Mouse (Mus musculus): ENCODE measurements around the gene Hnrnpa3. TPM values are rescaled to one million over a fixed set of nuclear protein-coding genes. Genes with fewer than 3 reads are reported as not detected.

Hnrnpa3 gene
- polyA plus RNA-seq, 1 experiment, result 9.0 TPM

GRCm38 (mm10) chr2:75653150-75653549, 5.9 kb upstream of the Hnrnpa3 start:
- H3K4me1 ChIP-seq (ENCODE audit: control insufficient read depth, insufficient read depth, insufficient read length, low read length), result peaks cover 11% of the 10 kb centered on the region; the same call in 1 of the 2 replicates
- TF ChIP-seq CTCF (IDR thresholded peaks at IDR 0.05; ENCODE audit: extremely low read depth, insufficient read length, insufficient replicate concordance, low read depth, low read length) (no peak), POLR2A (IDR thresholded peaks at IDR 0.05; ENCODE audit: low read depth, low read length) (no peak)
- peak overlapping the region; percentile 53; the same call in 1 of the 2 replicates for H3K27ac ChIP-seq (ENCODE audit: insufficient read depth, low read depth, low read length)
- H3K36me3 ChIP-seq (ENCODE audit: control insufficient read depth, insufficient read depth, low read length), result 0 out of 2 replicates have a peak, but pooled peaks cover 1% of the 10 kb centered on the region
- H3K27me3 ChIP-seq (ENCODE audit: control insufficient read depth, insufficient read depth, low read length), result no peaks in the 10 kb centered on the region
- no peak overlapping the region for H3K4me3 ChIP-seq (ENCODE audit: low read depth, low read length)

- Histone ChIP-seq H3K36me3 (ENCODE audit: control insufficient read depth, insufficient read depth, low read length) (0 out of 2 replicates have a peak, but pooled peaks cover 1% of the 10 kb centered on the region), H3K4me1 (ENCODE audit: control insufficient read depth, insufficient read depth, insufficient read length, low read length) (peaks cover 11% of the 10 kb centered on the region; the same call in 1 of the 2 replicates), H3K27me3 (ENCODE audit: control insufficient read depth, insufficient read depth, low read length) (no peaks in the 10 kb centered on the region), H3K27ac (ENCODE audit: insufficient read depth, low read depth, low read length) (no peak overlapping the region), H3K4me3 (ENCODE audit: low read depth, low read length) (no peak overlapping the region)
- WGBS, result 80% methylated on average over 1 of the region's 1 CpGs
- TF ChIP-seq POLR2A (IDR thresholded peaks at IDR 0.05; ENCODE audit: low read depth, low read length), result no peak
- TF ChIP-seq CTCF (IDR thresholded peaks at IDR 0.05; ENCODE audit: extremely low read depth, insufficient read length, insufficient replicate concordance, low read depth, low read length), result no peak
Measured at GRCm38 (mm10) chr2:75654679-75655078, 4.4 kb upstream of the Hnrnpa3 start.

- 84% methylated on average over 5 of the region's 5 CpGs for WGBS
- no peak for TF ChIP-seq POLR2A (IDR thresholded peaks at IDR 0.05; ENCODE audit: low read depth, low read length)
- no peak for TF ChIP-seq CTCF (IDR thresholded peaks at IDR 0.05; ENCODE audit: extremely low read depth, insufficient read length, insufficient replicate concordance, low read depth, low read length)
- H3K36me3 ChIP-seq (ENCODE audit: control insufficient read depth, insufficient read depth, low read length), result peaks cover 2% of the 10 kb centered on the region; the same call in 1 of the 2 replicates
Measured at GRCm38 (mm10) chr2:75656924-75657323, 2.1 kb upstream of the Hnrnpa3 start.

GRCm38 (mm10) chr2:75657907-75658691, 962 bp upstream of the Hnrnpa3 start:
- TF ChIP-seq POLR2A (IDR thresholded peaks at IDR 0.05; ENCODE audit: low read depth, low read length), result no peak
- no peak for TF ChIP-seq CTCF (IDR thresholded peaks at IDR 0.05; ENCODE audit: extremely low read depth, insufficient read length, insufficient replicate concordance, low read depth, low read length)
- no peaks in the 10 kb centered on the region for H3K27me3 ChIP-seq (ENCODE audit: control insufficient read depth, insufficient read depth, low read length)
- H3K4me1 ChIP-seq (ENCODE audit: control insufficient read depth, insufficient read depth, insufficient read length, low read length), result peaks cover 8% of the 10 kb centered on the region; the same call in 1 of the 2 replicates
- H3K4me3 ChIP-seq (ENCODE audit: low read depth, low read length), result peak overlapping the region; percentile 92
- peak overlapping the region; percentile 98 for H3K27ac ChIP-seq (ENCODE audit: insufficient read depth, low read depth, low read length)
- 3% methylated on average over 18 of the region's 18 CpGs for WGBS
- H3K36me3 ChIP-seq (ENCODE audit: control insufficient read depth, insufficient read depth, low read length), result peaks cover 9% of the 10 kb centered on the region

More at GRCm38 (mm10) chr2:75656924-75657323, 2.1 kb upstream of the Hnrnpa3 start:
- Histone ChIP-seq H3K27me3 (ENCODE audit: control insufficient read depth, insufficient read depth, low read length) (no peaks in the 10 kb centered on the region), H3K4me1 (ENCODE audit: control insufficient read depth, insufficient read depth, insufficient read length, low read length) (peaks cover 11% of the 10 kb centered on the region; the same call in 1 of the 2 replicates), H3K27ac (ENCODE audit: insufficient read depth, low read depth, low read length) (no peak overlapping the region), H3K4me3 (ENCODE audit: low read depth, low read length) (no peak overlapping the region)

- H3K27ac ChIP-seq (ENCODE audit: insufficient read depth, low read depth, low read length), result peak overlapping the region; percentile 83
- TF ChIP-seq CTCF (IDR thresholded peaks at IDR 0.05; ENCODE audit: extremely low read depth, insufficient read length, insufficient replicate concordance, low read depth, low read length) (no peak), POLR2A (IDR thresholded peaks at IDR 0.05; ENCODE audit: low read depth, low read length) (no peak; the same call in none of the 2 replicates)
- peaks cover 21% of the 10 kb centered on the region for H3K36me3 ChIP-seq (ENCODE audit: control insufficient read depth, insufficient read depth, low read length)
- peaks cover 6% of the 10 kb centered on the region; the same call in 1 of the 2 replicates for H3K4me1 ChIP-seq (ENCODE audit: control insufficient read depth, insufficient read depth, insufficient read length, low read length)
- under 1% methylated on average over 46 of the region's 47 CpGs for WGBS
- H3K27me3 ChIP-seq (ENCODE audit: control insufficient read depth, insufficient read depth, low read length), result no peaks in the 10 kb centered on the region
- H3K4me3 ChIP-seq (ENCODE audit: low read depth, low read length), result peak overlapping the region; percentile 82
Measured at GRCm38 (mm10) chr2:75659629-75659960, 534 bp downstream of the Hnrnpa3 start.

- H3K27ac ChIP-seq (ENCODE audit: insufficient read depth, low read depth, low read length), result peak overlapping the region; percentile 83; the same call in 1 of the 2 replicates
Measured at GRCm38 (mm10) chr2:75660255-75660948, 1.3 kb downstream of the Hnrnpa3 start.

GRCm38 (mm10) chr2:75661106-75661505, 2.0 kb downstream of the Hnrnpa3 start:
- no peak overlapping the region for H3K27ac ChIP-seq (ENCODE audit: insufficient read depth, low read depth, low read length)
- no peaks in the 10 kb centered on the region for H3K27me3 ChIP-seq (ENCODE audit: control insufficient read depth, insufficient read depth, low read length)
- H3K4me3 ChIP-seq (ENCODE audit: low read depth, low read length), result no peak overlapping the region
- H3K36me3 ChIP-seq (ENCODE audit: control insufficient read depth, insufficient read depth, low read length), result peaks cover 27% of the 10 kb centered on the region
- TF ChIP-seq CTCF (IDR thresholded peaks at IDR 0.05; ENCODE audit: extremely low read depth, insufficient read length, insufficient replicate concordance, low read depth, low read length), result no peak
- H3K4me1 ChIP-seq (ENCODE audit: control insufficient read depth, insufficient read depth, insufficient read length, low read length), result peaks cover 6% of the 10 kb centered on the region; the same call in 1 of the 2 replicates
- WGBS, result 16% methylated on average over 2 of the region's 2 CpGs

More at GRCm38 (mm10) chr2:75660255-75660948, 1.3 kb downstream of the Hnrnpa3 start:
- Histone ChIP-seq H3K36me3 (ENCODE audit: control insufficient read depth, insufficient read depth, low read length) (peaks cover 26% of the 10 kb centered on the region), H3K4me1 (ENCODE audit: control insufficient read depth, insufficient read depth, insufficient read length, low read length) (peaks cover 6% of the 10 kb centered on the region; the same call in 1 of the 2 replicates), H3K4me3 (ENCODE audit: low read depth, low read length) (peak overlapping the region; percentile 43; the same call in 1 of the 2 replicates), H3K27me3 (ENCODE audit: control insufficient read depth, insufficient read depth, low read length) (no peaks in the 10 kb centered on the region)
- TF ChIP-seq CTCF (IDR thresholded peaks at IDR 0.05; ENCODE audit: extremely low read depth, insufficient read length, insufficient replicate concordance, low read depth, low read length), result no peak
- TF ChIP-seq POLR2A (IDR thresholded peaks at IDR 0.05; ENCODE audit: low read depth, low read length), result no peak
- WGBS, result 1% methylated on average over 15 of the region's 15 CpGs
